In genomic region chr13:105249599-105249998, GRCm38 (mm10) we compare ENCODE assay signal across 12 mouse cellular contexts. TPM values are rescaled to one million over a fixed set of nuclear protein-coding genes. Genes with fewer than 3 reads are reported as not detected.
A peak's percentile ranks its signal among the peaks of the same experiment; 100 is the strongest.
DNase-seq lines count a peak whose midpoint lies in the region; ATAC-seq and TF ChIP-seq lines count a peak whose summit lies in the region.
"Had no signal": no experiment of that assay in that cellular context is flagged by ENCODE, and none has a peak within 500 bp of the region (broad histone marks: within the 10 kb centered on the region; RNA-seq: fewer than 3 reads in every experiment).

No protein-coding gene starts in this region.

- ATAC-seq in hindbrain, embryonic 14.5 days (ENCODE audit: low FRiP score) = peak; percentile 38
- peak; percentile 45 for ATAC-seq in neural tube, embryonic 13.5 days (ENCODE audit: low read depth)
- ATAC-seq in stomach, postnatal 0 days (ENCODE audit: low FRiP score, low TSS enrichment) = no peak
- ATAC-seq in inflammation-experienced regulatory T-cells, adult 6 months = no peak
- ATAC-seq: intestine, embryonic 15.5 days had no signal

- peak overlapping the region; percentile 33 for H3K4me2 ChIP-seq in hindbrain, embryonic 14.5 days (replicated peaks)
- peak overlapping the region; percentile 46 for H3K4me2 ChIP-seq in neural tube, embryonic 13.5 days
- H3K4me2 ChIP-seq in stomach, postnatal 0 days (replicated peaks; ENCODE audit: low read depth) = no peak overlapping the region
- H3K4me2 ChIP-seq: intestine, embryonic 15.5 days; liver, embryonic 11.5 days had no signal

- no peaks in the 10 kb centered on the region for H3K27me3 ChIP-seq in hindbrain, embryonic 14.5 days (ENCODE audit: control insufficient read depth, insufficient read depth, low read length)
- H3K27me3 ChIP-seq in neural tube, embryonic 13.5 days = no peaks in the 10 kb centered on the region
- no peaks in the 10 kb centered on the region for H3K27me3 ChIP-seq in stomach, postnatal 0 days (ENCODE audit: control insufficient read depth, insufficient read depth, low read length)
- H3K27me3 ChIP-seq: intestine, embryonic 15.5 days had no signal

- H3K27ac ChIP-seq in hindbrain, embryonic 14.5 days = peak overlapping the region; percentile 78
- peak overlapping the region; percentile 86 for H3K27ac ChIP-seq in neural tube, embryonic 13.5 days (replicated peaks)
- H3K27ac ChIP-seq in stomach, postnatal 0 days (replicated peaks) = no peak overlapping the region
- H3K27ac ChIP-seq: intestine, embryonic 15.5 days had no signal

- no peaks in the 10 kb centered on the region for H3K4me1 ChIP-seq in hindbrain, embryonic 14.5 days (replicated peaks; ENCODE audit: control insufficient read depth, insufficient read depth, low read length)
- peaks cover 15% of the 10 kb centered on the region for H3K4me1 ChIP-seq in neural tube, embryonic 13.5 days (replicated peaks)
- H3K4me1 ChIP-seq in stomach, postnatal 0 days (replicated peaks; ENCODE audit: control insufficient read depth, insufficient read depth) = no peaks in the 10 kb centered on the region
- H3K4me1 ChIP-seq: intestine, embryonic 15.5 days had no signal

- TF ChIP-seq EP300 in stomach, postnatal 0 days (optimal IDR thresholded peaks at IDR 0.05) = no peak

- WGBS in hindbrain, embryonic 14.5 days = 62% methylated on average over 14 of the region's 14 CpGs
- 51% methylated on average over 14 of the region's 14 CpGs for WGBS in neural tube, embryonic 13.5 days
- 71% methylated on average over 14 of the region's 14 CpGs for WGBS in stomach, postnatal 0 days

- H3K9ac ChIP-seq in hindbrain, embryonic 14.5 days = peak overlapping the region; percentile 17; the same call in 1 of the 2 replicates
- peak overlapping the region; percentile 46 for H3K9ac ChIP-seq in neural tube, embryonic 13.5 days
- H3K9ac ChIP-seq in stomach, postnatal 0 days (ENCODE audit: low read length) = no peak overlapping the region
- H3K9ac ChIP-seq: intestine, embryonic 15.5 days had no signal

- peaks cover 13% of the 10 kb centered on the region; the same call in 1 of the 2 replicates for H3K36me3 ChIP-seq in hindbrain, embryonic 14.5 days (replicated peaks; ENCODE audit: control insufficient read depth, insufficient read depth)
- H3K36me3 ChIP-seq in neural tube, embryonic 13.5 days = no peaks in the 10 kb centered on the region
- H3K36me3 ChIP-seq in stomach, postnatal 0 days (ENCODE audit: control insufficient read depth, insufficient read depth, low read length) = no peaks in the 10 kb centered on the region
- H3K36me3 ChIP-seq: intestine, embryonic 15.5 days had no signal

- no peak for TF ChIP-seq CTCF in stomach, postnatal 0 days (IDR thresholded peaks at IDR 0.05; ENCODE audit: low read depth)

- peak; percentile 11 to 39 for DNase-seq in cerebellum, postnatal 10 days
- no peak for DNase-seq in cerebellum, postnatal 25 days
- DNase-seq in right cerebral cortex, postnatal 10 days (ENCODE audit: low spot score in 2 of 2) = peak; percentile 43 to 50
- no peak for DNase-seq in right cerebral cortex, postnatal 14 days
- DNase-seq in hindbrain, embryonic 14.5 days (ENCODE audit: low spot score) = no peak
- no peak for DNase-seq in stomach, postnatal 0 days (ENCODE audit: low spot score)
- DNase-seq: layer of hippocampus, adult 9-11 months; lung, postnatal 4 days had no signal

- H3K9me3 ChIP-seq in hindbrain, embryonic 14.5 days (ENCODE audit: control insufficient read depth, low read length) = no peaks in the 10 kb centered on the region
- H3K9me3 ChIP-seq in neural tube, embryonic 13.5 days = no peaks in the 10 kb centered on the region
- H3K9me3 ChIP-seq in stomach, postnatal 0 days (ENCODE audit: control insufficient read depth, low read length) = no peaks in the 10 kb centered on the region
- H3K9me3 ChIP-seq: intestine, embryonic 15.5 days had no signal

- H3K4me3 ChIP-seq in hindbrain, embryonic 14.5 days (replicated peaks; ENCODE audit: low read length) = peak overlapping the region; percentile 7; the same call in 1 of the 2 replicates
- H3K4me3 ChIP-seq in neural tube, embryonic 13.5 days = peak overlapping the region; percentile 16
- no peak overlapping the region for H3K4me3 ChIP-seq in stomach, postnatal 0 days (ENCODE audit: low read depth, low read length)
- H3K4me3 ChIP-seq: intestine, embryonic 15.5 days had no signal

RNA-seq across cellular contexts. Expression of gene Rnf180, which starts 45.0 kb away (rescaled TPM):
- polyA plus RNA-seq in hindbrain, embryonic 14.5 days (2014; fragmentation: Nextera tagmentation; extraction: Ambion mirVana) = 37.4 and 40.9 TPM in 2 replicates
- 22.5 and 22.6 TPM in 2 replicates for polyA plus RNA-seq in neural tube, embryonic 13.5 days (2015; fragmentation: Nextera tagmentation; extraction: Ambion mirVana)
- polyA plus RNA-seq in stomach, postnatal 0 days (2015; fragmentation: Nextera tagmentation; extraction: Ambion mirVana) = 1.2 and 1.5 TPM in 2 replicates
- polyA plus RNA-seq in inflammation-experienced regulatory T-cells, adult 6 months (2017; shearing (Covaris generic)) = not detected

Comparison
In these comparisons a context has a peak if more than half of its experiments do, and no peak if none do; other contexts are left out.
1. DNase-seq: peak in cerebellum, postnatal 10 days (2 of 2) and right cerebral cortex, postnatal 10 days (2 of 2); none in cerebellum, postnatal 25 days (0 of 2), right cerebral cortex, postnatal 14 days (single experiment), hindbrain, embryonic 14.5 days (single experiment) and stomach, postnatal 0 days (single experiment).
2. ATAC-seq: peak in hindbrain, embryonic 14.5 days (single experiment) and neural tube, embryonic 13.5 days (single experiment); none in stomach, postnatal 0 days (single experiment) and inflammation-experienced regulatory T-cells, adult 6 months (single experiment).